Mouse (Mus musculus) kidney, adult 18-20 months (tissue): Measurements from ENCODE around the gene Hirip3.

ENCODE experiments used
- DNase-seq: peaks from one replicate; pipeline ENCODE4 v3.0.0; 2021

Gene Hirip3

DNA sequence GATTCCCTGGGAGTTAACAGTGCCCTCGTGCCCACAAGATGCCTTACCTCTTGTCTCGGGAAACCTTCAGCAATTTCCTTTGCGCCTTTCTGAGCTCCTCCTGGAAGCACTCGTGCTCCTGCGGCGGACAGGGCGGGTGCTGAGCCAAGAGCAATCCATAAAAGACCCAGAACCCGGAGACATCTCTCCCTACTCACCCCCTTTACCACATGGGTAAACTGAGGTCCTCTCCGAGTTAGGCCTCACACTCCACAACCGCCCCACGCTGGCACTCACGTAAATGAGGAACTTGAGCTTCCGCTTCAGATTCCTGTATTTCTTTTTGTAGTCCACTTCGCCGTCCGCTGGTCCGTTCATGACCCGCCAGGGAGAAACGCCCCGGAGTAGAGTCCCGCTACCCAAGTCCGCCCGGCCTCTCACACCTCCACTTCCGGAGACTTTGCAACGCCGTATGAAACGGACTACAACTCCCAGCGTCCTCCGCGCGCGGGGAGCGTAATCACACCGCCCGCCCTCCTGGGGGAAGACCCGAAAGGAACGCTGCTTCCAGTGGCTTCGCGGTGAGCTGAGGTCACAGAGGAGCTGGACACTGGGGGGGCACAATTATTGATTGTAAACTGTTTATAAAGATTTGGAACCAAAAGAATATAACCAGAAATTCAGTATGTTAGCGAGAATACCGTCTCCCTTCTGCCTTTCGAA is at the start of gene Hirip3:
Gene Hirip3 (plus strand): TSS at position 544 of the 702 bp plus-strand sequence.
- DNase-seq = peak; percentile 97

DNA sequence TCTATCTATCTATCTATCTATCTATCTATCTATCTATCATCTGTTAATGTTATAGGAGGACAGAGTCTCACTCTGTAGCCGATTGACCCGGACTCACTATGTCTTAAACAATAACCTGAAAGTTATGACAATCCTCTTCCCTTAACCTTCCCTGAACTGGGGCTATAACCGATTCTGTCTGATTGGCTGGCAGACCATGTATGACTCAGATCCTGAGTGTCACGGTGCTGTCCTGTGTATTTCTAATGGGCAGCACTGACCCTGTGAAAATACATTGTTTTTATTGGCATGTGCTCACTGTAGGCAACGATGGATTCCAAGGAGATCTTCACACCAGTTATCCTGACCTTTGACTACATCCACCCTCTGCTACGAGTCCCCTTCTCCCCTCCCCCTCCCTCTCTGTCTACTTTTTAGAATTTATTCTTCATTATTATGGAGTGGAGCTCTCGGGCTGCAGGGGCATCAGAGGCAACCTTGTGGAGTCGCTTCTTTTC is 46.0 kb upstream of the Hirip3 start:
- no peak for DNase-seq

DNA sequence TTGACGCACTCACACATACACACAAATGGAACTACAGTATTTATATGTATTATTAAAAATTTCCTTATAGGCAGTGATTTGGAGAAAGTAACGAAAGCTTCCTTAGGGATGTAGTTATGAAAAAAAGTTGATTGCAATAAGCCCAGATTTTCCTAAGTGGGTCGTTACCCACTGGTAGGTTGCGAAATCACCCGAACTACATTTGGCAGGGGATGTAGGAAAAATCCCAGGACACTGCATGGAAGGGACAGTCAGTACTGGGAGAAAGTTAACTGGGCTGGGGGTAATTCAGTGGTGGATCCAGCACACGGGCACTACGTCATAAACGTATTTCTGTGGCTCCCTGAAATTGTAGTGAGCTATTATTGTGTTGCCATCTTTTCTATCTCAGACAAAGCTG is 45.3 kb upstream of the Hirip3 start:
- DNase-seq = no peak

DNA sequence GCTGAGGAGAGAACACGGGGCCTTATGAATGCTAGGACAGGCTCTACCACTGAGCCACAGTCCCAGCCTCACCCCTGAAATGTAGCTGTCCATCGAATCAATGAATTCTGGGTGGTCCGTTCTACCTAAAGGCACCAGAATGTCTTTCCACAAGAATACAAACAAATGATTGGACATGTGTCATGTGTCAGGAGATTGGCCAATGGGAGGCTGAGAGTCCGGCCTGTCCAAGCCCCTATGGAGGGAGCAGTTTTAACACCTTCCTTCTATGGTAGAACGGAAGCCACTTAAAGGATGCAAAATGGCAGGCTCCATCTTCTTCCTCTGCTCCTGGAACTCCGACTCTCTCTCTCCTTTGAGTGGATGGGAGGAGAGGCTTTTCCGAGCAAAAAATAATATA is 44.2 kb upstream of the Hirip3 start:
- no peak for DNase-seq

DNA sequence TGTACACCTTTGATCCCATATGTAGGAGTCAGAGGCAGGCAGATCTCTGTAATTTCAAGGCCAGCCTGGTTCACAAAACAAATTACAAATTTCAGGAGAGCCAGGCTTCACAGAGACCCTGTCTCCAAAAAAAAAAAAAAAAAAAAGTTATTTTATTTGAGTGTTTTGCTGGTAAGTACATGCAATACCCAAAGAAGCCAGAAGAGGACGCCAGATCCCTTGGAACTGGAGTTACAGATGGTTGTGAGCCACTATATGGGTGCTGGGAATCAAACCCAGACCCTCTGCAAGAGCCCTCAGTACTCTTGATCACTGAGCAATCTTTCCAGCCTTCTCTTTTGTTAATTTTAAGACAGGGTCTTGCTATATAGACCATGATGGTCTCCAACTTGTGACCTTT is 43.0 kb upstream of the Hirip3 start:
- no peak for DNase-seq

DNA sequence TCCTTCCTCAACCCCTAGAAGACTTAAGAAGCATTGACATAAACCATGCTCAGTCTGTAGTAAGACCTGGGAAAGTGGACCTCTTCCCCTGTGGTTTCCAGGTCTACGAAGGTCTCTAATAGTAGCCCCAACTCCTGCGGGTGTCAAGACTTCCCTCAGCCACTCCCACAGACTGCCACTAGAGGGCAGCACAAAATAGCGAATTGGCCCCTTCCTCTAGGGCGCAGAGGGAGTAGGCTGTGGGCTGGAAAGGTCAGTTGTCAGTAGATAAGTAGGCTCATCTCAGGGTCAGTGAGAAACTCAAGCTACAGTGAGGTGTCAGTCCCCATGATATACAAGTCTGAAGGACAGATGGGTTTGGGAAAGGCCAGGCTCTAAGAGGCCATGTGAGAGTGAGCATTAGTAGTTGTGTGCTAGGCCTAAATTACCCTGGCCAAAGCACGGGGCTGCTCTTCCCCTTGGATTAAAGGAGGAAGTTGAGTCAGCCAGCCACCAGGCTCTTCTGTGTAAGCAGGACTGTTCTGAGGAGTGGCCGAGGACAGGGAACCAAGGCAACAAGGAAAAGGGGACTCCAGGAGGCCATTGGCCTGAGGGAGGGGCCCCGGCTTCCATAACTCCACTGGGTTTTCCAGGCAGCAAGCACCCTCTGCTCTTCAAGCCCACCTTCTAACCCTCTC is 39.8 kb upstream of the Hirip3 start:
- peak; percentile 86 for DNase-seq

DNA sequence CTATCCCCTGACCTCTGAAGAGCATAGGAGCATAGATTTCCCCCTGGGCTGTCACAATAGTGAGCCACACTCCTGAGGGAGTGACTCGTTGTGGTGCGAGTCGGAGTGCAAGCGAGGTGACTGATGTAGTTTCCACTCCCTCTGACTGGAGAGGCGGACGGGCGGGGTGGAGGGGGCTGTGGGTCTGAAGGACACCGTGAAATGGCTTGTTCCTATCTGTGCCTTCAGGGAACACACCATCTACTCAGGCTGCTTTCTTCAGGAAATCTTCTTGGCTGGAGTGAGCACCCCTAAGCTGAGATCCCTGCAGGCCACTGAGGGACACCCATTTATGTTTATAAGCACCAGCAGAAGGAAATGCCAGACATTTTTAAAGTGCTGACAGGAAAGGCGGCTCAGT is 39.0 kb upstream of the Hirip3 start:
- DNase-seq = peak; percentile 13

DNA sequence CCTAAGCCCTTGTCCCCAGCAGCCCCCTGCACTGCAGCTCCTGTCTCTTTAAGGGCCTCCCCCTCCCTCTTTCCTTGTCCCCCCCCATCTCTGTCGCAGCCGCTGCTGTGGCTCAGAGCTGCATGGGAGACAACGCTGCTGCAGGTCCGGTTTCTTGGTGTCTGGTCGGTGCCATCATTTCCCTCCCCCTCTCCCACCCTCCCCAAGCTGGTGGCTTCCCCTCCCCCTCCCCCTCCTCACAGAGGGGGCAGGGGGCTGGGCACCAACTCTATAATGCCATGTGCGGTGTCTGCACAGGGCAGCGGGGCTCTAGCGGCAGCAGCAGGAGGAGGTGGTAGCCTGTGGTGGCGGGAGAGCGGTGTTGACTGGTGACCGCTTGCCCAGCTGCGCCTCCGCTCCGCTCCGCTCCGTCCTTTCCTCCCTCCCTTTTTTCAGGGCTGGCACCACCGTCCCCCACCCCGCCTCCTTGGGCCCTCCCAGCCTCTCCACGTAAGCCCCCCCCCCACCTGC is 38.5 kb upstream of the Hirip3 start:
- no peak for DNase-seq

DNA sequence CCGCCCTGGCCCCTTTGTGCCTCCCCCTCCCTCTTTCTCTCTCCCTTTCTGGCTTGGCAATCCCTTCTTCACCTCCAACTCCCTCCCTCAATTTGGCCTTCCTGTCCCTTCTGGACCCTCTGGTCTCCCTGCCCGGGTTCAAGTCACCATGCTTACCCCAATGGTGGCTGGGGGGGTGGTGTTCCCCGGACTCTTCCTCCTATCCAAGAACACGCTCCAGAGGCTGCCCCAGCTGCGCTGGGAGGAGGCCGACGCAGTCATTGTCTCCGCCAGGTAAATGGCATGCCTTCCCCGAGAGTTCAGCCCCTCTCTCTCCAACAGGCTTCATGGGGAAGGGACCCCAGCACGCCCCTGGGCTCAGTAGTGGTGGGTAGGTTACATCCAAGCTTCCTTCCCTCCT is 37.8 kb upstream of the Hirip3 start:
- no peak for DNase-seq

DNA sequence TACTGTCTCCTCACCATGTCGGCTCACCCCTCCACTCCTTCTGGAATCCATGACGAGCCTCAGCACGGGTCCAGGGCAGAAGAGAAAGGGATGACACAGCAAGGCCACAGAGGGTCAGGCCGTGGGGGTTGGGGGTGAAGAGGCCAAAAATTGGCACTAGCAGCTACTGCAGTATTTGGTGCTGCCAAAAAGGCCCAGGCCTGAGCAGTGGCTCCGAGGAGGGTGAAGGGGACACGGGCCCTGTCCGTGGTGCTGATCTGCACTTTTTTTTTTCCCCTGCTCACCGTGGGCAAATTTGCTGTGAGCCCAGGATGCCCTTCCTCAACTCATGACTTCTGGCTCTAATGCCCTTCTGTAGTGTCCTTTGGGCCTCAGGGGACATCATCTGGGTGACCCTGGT is 36.4 kb upstream of the Hirip3 start:
- no peak for DNase-seq

DNA sequence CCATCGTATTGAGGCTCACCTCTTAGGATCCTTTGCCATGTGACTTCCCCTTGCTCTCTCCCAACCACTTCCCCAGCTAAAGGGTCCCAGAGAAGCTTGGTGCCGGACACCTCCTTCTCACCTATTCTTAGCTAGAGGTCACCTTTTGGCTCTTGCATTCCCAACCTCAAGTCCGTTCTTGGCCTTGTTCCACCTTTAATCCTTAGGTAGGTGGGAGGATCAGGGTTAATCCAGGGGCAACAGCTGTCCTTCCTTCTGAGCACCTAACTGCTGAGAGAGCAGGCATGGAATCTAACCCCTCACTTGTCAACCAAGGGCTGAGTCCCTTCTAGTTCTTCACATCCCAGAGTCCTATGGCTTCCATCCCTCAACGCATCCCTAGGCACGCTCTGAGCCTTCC is 35.8 kb upstream of the Hirip3 start:
- no peak for DNase-seq

DNA sequence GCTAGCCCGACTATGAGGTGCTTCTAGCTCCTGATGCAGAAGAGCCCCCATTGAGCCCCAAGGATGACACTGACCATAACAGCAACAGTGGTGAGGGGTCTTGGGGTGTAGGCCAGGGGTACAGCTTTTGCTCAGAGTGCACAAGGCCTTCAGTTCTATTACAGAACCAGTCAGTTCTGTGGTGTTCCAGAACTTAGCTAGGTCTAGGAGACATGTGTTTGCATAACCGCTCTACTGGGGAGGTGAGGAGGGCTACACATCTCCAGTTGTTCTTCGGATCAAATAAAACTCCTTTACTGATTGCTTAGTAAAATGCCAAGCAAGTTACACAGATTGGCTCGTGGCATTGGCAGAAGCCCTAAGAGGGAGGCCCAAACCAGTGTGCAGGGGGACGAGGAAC is 30.2 kb upstream of the Hirip3 start, which contains the start of gene 4930451I11Rik:
Gene 4930451I11Rik (minus strand): TSS at position 101 of the 400 bp plus-strand sequence.
- DNase-seq = no peak

DNA sequence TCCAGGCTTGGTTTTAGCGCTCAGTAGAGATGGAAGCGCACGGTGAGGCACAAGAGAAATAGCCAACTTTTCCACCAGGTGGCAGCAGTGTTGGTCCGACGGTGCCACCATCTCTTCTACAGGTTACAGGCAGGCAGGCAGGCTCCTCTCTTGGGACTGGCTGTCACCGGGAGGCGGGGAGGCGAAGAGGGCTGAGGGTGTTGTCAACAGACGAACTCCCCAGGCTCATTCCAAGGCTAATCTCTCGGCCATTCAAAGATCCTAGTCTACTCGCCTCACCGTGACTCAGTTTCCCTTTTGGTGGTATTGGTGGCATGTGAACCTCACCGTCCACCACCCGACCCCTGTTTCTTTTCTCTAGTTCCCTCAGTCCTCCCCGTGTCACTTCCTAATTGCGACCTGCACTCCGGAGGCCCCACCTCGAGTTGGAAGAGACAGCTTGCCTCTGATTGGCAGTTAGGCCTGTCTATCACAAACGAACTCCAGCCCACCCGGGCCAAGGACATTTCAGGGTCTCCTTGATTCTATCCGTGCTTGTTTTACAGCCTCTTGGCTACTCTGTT is 29.7 kb upstream of the Hirip3 start:
- DNase-seq = peak; percentile 83

DNA sequence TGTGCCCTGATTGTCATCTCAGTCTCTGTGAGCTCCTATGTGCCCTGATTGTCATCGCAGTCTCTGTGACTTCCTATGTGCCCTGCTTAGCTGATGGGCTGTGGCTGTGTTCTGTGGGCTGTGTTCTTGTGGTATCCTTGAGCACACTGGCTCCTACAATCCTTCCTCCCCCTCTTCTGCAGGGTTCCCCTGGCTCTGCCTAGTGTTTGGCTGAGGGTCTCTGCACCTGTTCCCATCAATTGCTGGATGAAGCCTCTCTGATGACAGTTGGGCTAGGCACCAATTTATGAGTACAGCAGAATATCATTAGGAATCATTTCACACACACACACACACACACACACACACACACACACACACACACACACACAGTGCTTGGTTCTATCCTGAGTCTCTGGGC is 28.5 kb upstream of the Hirip3 start:
- DNase-seq = no peak

DNA sequence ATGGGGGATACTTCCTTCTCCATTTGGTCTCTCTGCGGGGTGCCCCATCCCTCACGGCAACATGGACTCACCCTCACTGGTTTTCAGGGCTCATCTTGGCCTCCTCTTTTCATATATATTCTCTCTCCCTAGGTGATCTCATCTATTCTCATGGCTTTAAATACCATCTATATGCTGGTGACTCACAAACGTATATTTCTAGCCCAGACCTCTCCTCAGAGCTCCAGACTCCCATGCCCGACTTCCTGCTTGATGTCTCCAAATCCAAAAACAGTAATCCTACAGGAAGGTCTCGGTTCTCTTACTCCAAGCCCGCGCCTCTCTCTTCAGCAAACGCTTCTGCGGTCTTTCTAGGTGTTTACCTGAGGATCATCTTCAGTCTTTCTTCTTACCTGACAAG is 18.5 kb upstream of the Hirip3 start:
- no peak for DNase-seq

DNA sequence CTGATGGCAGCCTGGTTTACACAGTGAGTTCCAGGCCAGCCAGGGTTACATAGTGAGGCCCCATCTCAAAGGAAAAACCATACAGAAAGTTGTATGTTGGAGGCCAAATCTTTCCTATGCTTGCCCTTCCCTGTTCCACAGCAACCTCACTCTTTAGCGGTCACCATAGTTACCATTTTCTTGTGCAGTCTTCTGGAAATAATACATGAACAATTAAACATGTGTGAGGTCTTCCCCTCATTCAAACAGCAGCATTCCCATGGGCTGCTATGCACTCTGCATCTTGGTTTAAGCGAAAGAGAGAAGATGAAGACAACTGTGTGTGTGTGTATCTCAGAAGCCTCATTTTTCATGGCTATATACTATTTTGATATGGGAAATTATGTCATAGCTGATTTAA is 16.3 kb upstream of the Hirip3 start:
- no peak for DNase-seq

DNA sequence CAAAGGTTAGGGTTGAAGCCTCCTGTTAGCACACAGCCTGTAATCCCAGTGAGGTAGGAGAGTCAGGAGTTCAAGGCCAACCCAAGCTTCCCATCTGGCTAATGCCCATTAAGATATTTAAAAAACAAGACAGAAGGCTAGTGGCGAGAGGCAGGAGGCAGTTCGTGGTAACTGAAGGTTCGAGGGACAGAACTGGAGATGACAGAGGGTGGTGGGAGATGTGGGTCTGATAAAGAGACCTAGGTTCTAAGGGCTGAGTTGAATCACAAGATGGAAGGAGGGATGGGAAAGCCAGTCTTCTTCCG is 14.7 kb upstream of the Hirip3 start, which contains the start of gene Doc2a:
Gene Doc2a (plus strand): TSS at position 301 of the 305 bp plus-strand sequence.
- DNase-seq = no peak

DNA sequence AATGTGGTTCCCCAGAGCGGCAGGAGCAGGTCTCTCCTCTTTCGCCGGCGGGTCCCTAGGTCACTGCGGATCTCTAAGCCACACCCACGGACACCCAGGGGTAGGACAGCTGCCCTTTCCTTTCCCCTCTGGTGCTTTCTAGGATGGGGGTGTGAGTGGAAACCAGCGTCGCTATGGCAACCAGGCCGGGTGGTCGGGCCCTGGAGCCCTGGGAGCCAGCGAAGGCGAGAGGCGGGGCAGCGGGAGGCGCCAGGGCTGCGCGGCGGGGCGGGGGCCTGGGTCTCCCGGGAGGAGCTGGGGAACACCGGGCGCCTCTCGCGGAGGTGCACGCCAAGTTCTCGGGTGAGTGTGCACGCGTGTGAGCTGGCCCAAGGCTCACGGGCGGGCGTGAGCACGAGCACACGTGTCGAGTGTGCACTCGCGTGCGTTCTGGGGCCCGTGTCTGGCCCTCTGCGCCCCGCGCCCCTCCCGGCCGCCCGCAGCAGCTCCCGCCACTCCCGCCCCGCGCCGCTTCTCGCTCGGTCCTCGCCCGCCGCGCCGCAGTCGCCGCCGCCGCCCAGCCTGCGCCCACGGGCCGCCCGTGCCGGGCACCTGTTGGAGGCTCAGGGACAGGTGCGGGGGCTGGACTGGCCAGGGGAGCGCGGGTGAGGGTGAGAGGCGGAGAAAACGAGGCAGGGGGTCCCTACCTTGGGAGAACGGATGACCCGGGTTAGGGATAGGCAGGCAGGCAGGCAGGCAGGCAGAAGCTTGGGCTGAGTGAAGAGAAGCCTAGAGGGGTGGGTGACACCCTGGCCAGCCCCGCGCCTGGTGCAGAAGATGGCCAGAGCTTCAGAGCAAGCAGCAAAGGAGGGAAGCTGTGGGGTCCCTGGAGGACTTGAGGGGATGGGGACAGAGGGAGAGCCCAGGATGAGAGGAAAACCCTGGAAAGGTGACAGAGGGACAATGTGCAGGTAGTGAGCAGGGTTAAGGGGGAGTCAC is 14.1 kb upstream of the Hirip3 start:
- no peak for DNase-seq

DNA sequence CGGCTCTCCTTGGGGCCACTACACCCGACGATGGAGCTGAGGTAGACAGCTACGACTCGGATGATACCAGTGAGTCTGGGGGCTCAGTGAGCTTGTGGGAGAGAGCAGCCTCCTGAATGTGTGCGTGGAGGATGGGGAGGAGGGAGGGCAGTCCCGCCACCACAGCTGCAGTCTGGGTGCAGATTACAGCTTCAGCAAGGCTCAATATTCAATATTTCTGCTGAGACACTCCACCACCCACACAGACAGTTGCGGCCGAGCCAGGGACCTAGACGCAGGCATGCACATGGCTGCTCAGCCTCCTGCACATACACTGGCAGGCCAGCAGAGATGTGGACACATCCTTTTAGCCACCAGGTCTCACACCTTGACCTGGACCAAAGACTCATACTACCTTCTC is 13.0 kb upstream of the Hirip3 start:
- DNase-seq = no peak

DNA sequence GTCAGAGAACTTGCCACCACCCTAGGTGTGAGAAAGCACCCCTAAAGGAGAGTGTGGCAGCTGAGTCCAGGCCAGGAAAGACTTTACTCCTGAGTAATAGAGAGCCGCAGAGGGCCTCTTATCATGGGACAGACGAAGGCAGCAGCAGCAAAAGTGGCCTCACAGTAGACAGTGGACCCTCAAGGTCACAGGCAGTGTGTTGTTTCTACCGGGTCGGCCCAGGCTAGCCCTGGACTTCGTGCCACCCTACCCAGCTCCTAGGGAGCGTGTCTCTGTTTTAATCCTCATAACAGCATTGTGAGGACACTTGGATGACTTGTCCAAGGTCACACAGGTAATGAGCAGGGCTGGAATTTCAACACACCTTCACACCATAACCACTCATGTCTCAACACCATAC is 11.6 kb upstream of the Hirip3 start:
- no peak for DNase-seq

DNA sequence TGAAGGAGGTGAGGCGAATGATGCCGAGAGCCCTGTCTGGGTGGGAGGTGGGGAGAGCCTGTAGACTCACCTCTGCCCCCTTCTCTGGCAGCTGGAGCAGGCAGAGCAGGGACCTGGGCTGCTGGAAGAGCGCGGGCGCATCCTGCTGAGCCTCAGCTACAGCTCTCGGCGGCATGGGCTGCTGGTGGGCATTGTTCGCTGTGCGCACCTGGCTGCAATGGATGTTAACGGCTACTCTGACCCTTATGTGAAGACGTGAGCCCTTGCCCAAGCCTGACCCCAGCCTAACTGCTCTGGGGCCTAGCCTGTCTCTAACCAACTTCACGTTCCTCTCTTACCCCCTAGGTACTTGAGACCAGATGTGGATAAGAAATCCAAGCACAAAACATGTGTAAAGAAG is 10.6 kb upstream of the Hirip3 start:
- no peak for DNase-seq

DNA sequence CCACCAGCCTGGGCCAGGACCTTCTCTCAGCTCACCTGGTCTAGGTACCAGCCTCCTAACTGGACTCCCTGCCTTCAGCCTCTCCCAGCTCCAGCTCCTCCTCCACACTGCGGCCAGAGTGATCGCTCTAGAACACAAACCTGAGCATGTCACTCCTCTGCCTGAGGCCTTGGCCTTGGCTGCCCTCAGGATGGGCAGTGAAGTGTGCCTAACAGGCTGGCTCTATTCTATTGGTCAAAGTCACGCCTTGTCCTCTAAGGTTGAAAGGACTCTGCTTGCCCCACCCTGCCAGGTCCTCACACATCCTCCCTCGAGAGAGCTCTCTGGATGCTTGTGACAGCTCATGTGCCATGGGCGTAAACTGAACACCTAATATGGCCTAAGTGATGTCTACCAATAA is 8.3 kb upstream of the Hirip3 start:
- peak; percentile 70 for DNase-seq

DNA sequence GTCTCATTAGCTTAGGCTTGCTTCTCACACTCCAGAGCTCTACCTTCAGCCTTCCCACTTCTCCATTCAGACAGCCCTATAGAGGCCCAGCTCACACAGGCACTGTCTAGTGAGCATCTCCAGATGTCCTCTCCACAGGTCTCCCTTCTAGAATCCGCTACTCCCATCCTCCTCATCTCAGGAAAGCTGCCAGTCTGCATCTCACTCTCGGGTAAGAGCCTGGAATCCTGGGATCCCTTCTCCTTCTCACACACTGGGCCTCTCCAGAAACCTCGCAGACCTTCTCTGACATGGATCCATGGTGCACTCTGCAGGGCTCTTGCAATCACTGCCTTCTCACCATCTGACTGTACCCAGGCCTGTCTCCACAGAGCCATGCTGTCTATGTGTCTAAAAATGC is 6.1 kb upstream of the Hirip3 start:
- DNase-seq = no peak
